Mouse (Mus musculus) heart, embryonic 12.5 days (tissue): Measurements from ENCODE around the gene Tgif2lx1. TPM values are rescaled to one million over a fixed set of nuclear protein-coding genes. Genes with fewer than 3 reads are reported as not detected.
"Not testable (repeated sequence)": the region's sequence is repeated elsewhere in the genome, so short reads cannot be mapped to it uniquely, and the experiment has no call there.

Experiments
- ATAC-seq: fragments of 200-750 bp; cut with Nextera tagmentation; 2 replicates; pipeline ENCODE4 v1.8.0; 2017; ENCODE audit warnings: moderate TSS enrichment, moderate library complexity; ENCODE audit not compliant: insufficient number of reproducible peaks, low FRiP score
- H3K27ac ChIP-seq: fragments of 300-500 bp; sonication (generic); 2 replicates; pipeline ENCODE4 v1.5.1; 2016; ENCODE audit warnings: mild to moderate bottlenecking, moderate library complexity; ENCODE audit not compliant: poor library complexity, severe bottlenecking
- H3K27me3 ChIP-seq: fragments of 300-500 bp; sonication (generic); replicated peaks from 2 replicates; pipeline ENCODE4 v1.6.1; 2016; ENCODE audit warnings: mild to moderate bottlenecking, moderate library complexity
- H3K36me3 ChIP-seq: fragments of 300-500 bp; sonication (generic); 2 replicates; pipeline ENCODE4 v1.6.1; 2016; ENCODE audit warnings: mild to moderate bottlenecking, moderate library complexity
- H3K4me1 ChIP-seq: fragments of 300-500 bp; sonication (generic); replicated peaks from 2 replicates; pipeline ENCODE4 v1.6.1; 2016; ENCODE audit warnings: mild to moderate bottlenecking
- H3K4me2 ChIP-seq: fragments of 300-500 bp; sonication (generic); 2 replicates; pipeline ENCODE4 v1.6.1; 2016; ENCODE audit warnings: mild to moderate bottlenecking, moderate library complexity
- H3K4me3 ChIP-seq: fragments of 300-500 bp; sonication (generic); 2 replicates; pipeline ENCODE4 v1.5.1; 2016; ENCODE audit warnings: mild to moderate bottlenecking
- H3K9ac ChIP-seq: fragments of 300-500 bp; sonication (generic); 2 replicates; pipeline ENCODE4 v1.6.1; 2016; ENCODE audit warnings: mild to moderate bottlenecking, moderate library complexity
- H3K9me3 ChIP-seq: fragments of 300-500 bp; sonication (generic); replicated peaks from 2 replicates; pipeline ENCODE4 v1.6.1; 2016; ENCODE audit warnings: mild to moderate bottlenecking, moderate library complexity
- WGBS: fragments of 180-500 bp; shearing (Covaris S2); methylation state at CpG from one replicate; pipeline ENCODE4 v1.1.7; 2016; 5-methylcytosine and 5-hydroxymethylcytosine counted together
- polyA plus RNA-seq: library from polyadenylated mRNA; unstranded; fragments of >200 nt; fragmentation: Nextera tagmentation; extraction: Ambion mirVana; gene quantifications from 2 replicates; pipeline ENCODE4 v1.2.1, GENCODE M21; 2016

Gene Tgif2lx1
- not detected in 2 replicates for polyA plus RNA-seq

DNA sequence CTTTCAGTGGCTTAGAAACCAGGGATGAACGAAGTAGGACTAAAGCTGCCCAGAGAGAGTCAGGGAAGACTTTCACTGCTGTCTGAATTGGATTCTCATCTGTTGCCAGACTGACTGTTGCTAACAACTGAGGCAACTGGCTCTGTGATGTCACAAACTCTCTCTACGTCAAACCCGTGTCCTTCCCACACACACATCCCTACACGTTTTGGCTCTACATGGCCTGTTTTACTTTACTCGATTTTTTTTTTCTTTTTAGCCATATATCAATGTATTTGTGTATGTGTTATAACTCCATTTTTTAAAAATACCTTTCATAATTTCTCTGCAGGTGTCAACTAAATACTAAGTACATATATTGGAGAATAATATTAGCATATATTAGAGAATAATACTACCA is at the start of gene Tgif2lx1:
Tgif2lx1 (minus strand) TSS at position 101 of the 400 bp plus-strand sequence.
- H3K9ac ChIP-seq, H3K4me3 ChIP-seq, H3K27me3 ChIP-seq, H3K36me3 ChIP-seq, H3K4me2 ChIP-seq, ATAC-seq, H3K4me1 ChIP-seq, H3K27ac ChIP-seq, H3K9me3 ChIP-seq: not testable (repeated sequence)
- WGBS: no CpG with 5 or more reads among the region's 5 CpGs

Other genes with a start within 250 kb of the Tgif2lx1 start
- gene Tgif2lx2, start 53.5 kb downstream of the Tgif2lx1 start, polyA plus RNA-seq: not detected in 2 replicates